Mouse (Mus musculus) T-helper 17 cell (primary cell): Measurements from ENCODE around the gene Tmem41b.

Experiments used
- in situ Hi-C, 2 experiments: fragments of 300-600 bp; cut with MboI, MseI; formaldehyde crosslinking; loops; 1 replicate in 1 of 2; 2 replicates in 1 of 2; pipeline ENCODE4 v1.15.1; 2025; ENCODE audit warnings: high pct_unique_total_duplicates in 2 of 2

The Tmem41b gene

DNA sequence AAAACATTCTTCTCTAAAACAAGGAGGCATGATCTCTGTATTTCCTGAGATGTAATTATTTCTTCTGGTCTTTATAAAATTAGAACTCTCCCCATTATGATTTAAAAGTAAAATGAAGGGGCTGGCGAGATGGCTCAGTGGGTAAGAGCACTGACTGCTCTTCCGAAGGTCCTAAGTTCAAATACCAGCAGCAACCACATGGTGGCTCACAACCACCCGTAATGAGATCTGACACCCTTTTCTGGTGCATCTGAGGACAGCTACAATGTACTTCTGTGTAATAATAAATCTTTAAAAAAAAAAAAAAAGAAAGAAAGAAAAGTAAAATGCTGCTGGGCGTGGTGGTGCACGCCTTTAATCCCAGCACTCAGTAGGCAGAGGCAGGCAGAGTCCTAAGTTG lies 9.6 kb downstream of the Tmem41b start:
- in situ Hi-C loops, result loop anchor here in 1 of 2 experiments (5.0 kb wide), 1 partner anchor 75 kb away; no protein-coding TSS in a partner anchor

GRCm38 (mm10) chr7:109975966-109976715 lies 10.6 kb downstream of the Tmem41b start:
- in situ Hi-C loops, result loop anchor here in 1 of 2 experiments (5.0 kb wide), 1 partner anchor 76 kb away; no protein-coding TSS in a partner anchor

- in situ Hi-C loops, result loop anchor here in 1 of 2 experiments (25.0 kb wide), 1 partner anchor 643 kb away; the partner anchor contains the start of gene Sbf2
These were observed 17.2 kb downstream of the Tmem41b start for GRCm38 (mm10) chr7:109969542-109969941.

DNA sequence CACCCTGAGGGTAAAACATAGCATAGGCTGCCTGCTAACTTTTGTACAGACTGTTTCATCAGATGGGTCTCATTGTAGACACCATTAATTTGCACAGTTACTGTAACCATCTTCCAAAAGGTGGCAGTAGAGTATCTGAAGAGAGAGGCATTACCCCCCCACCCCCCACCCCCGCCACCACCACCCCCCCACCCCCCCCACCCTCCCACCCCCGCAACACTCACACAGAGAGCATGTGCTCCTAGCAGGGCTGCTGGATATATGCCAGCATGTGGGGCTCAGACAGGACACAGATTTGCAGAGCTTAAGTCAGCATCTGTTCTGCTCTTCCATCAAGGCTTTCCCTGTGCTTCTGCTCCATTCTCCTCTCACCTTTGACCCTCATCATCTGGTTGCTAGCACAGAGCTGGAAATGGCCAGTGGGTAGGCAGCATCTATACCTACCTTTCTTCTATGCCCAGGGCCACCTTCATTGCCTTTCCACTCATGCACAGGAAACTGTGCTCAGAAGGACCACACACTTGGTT lies 17.7 kb downstream of the Tmem41b start:
- in situ Hi-C loops, result loop anchor here in 1 of 2 experiments (25.0 kb wide), 1 partner anchor 643 kb away; the partner anchor contains the start of gene Sbf2

DNA sequence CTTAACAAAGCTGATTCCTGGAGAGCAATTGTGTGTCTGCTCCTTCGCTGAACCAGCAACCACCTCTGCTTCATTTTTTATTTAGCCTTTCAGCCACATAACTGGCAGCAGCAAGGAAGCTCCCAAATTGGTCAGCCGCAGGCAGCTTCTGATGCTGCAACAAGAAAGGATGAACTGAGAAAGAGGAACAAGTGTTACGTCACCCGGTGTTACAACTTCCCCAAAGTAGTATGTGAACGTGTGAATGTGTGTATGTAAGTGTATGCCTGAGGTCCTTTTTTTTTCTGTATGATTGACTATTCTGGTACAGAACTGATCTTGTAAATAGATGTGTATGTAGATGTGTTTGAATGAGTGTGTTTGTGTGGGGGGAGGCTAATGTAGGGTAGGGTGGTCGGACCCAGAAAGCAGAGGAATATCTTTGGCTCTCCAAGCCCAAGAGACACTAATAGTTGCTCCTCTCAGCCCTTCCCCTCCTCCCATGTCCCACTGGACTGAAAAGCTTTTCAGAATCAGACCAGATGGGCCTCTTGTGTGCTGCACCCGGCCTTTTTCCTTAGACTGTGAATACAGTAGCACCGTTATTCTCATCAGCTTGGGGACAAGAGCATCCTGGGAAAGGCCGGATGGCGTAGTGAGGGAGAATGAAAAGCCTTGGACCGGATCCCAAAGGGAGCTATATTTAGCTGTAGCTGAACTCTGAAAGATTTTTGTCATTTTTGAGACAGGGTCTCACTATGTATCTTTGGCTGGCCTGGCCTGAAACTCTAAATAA lies 18.7 kb downstream of the Tmem41b start:
- in situ Hi-C loops, result loop anchor here in 1 of 2 experiments (25.0 kb wide), 1 partner anchor 644 kb away; the partner anchor contains the start of gene Sbf2

DNA sequence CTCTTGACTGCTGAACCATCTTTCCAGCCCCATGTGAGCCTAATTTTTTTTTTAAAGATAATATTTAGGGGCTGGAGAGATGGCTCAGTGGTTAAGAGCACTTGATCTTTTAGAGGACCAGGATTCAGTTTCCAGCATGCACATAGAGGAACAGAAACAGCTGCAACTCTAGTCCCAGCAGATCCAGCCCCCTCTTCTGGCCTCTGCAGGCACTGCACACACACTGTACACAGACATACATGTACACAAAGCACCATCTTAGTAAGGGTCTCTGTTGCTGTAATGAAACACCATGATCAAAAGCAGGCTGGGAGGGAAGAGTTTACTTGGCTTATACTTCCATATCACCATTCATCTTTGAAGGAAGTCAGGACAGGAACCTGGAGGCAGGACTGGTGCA lies 21.1 kb downstream of the Tmem41b start:
- in situ Hi-C loops, result loop anchor here in 1 of 2 experiments (25.0 kb wide), 1 partner anchor 647 kb away; the partner anchor contains the start of gene Sbf2

GRCm38 (mm10) chr7:109963707-109964106 lies 23.0 kb downstream of the Tmem41b start:
- in situ Hi-C loops, result loop anchor here in 1 of 2 experiments (25.0 kb wide), 1 partner anchor 649 kb away; the partner anchor contains the start of gene Sbf2

- in situ Hi-C loops, result loop anchor here in 1 of 2 experiments (25.0 kb wide), 1 partner anchor 650 kb away; the partner anchor contains the start of gene Sbf2
These were observed 24.1 kb downstream of the Tmem41b start for GRCm38 (mm10) chr7:109962596-109962995.

GRCm38 (mm10) chr7:109961570-109961969 lies 25.2 kb downstream of the Tmem41b start:
- in situ Hi-C loops, result loop anchor here in 1 of 2 experiments (25.0 kb wide), 1 partner anchor 651 kb away; the partner anchor contains the start of gene Sbf2

DNA sequence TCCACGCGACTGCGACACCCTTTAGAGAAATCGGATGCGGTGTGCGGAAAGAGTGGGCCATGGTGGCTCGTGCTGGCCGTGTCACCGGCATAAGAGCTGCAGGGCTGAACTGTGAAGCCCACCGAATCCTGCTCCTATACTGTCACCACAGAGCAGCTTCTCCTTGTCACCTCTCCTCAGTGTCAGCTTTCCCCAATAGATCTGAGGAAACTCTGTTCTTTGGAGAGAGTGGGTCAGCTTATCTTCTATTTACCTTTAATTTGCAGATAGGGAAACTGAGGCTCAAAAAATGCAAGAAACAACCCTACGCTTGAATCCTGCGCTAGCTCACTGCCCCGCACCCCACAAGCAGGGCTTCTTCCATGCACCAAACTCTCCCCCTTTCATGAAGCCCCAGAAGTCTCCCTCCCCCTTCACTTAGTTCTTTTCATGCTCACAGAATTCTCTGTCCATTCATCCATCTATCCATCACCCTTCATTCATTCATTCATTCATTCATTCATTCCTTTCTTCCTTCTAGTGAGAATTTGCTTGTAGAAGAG lies 26.0 kb downstream of the Tmem41b start:
- in situ Hi-C loops, result loop anchor here in 1 of 2 experiments (25.0 kb wide), 1 partner anchor 652 kb away; the partner anchor contains the start of gene Sbf2

- in situ Hi-C loops, result loop anchor here in 1 of 2 experiments (25.0 kb wide), 1 partner anchor 652 kb away; the partner anchor contains the start of gene Sbf2
These were observed 26.8 kb downstream of the Tmem41b start, which contains the start of gene Dennd5a for GRCm38 (mm10) chr7:109959716-109960612. Gene Dennd5a (minus strand): TSS chr7:109960470.

DNA sequence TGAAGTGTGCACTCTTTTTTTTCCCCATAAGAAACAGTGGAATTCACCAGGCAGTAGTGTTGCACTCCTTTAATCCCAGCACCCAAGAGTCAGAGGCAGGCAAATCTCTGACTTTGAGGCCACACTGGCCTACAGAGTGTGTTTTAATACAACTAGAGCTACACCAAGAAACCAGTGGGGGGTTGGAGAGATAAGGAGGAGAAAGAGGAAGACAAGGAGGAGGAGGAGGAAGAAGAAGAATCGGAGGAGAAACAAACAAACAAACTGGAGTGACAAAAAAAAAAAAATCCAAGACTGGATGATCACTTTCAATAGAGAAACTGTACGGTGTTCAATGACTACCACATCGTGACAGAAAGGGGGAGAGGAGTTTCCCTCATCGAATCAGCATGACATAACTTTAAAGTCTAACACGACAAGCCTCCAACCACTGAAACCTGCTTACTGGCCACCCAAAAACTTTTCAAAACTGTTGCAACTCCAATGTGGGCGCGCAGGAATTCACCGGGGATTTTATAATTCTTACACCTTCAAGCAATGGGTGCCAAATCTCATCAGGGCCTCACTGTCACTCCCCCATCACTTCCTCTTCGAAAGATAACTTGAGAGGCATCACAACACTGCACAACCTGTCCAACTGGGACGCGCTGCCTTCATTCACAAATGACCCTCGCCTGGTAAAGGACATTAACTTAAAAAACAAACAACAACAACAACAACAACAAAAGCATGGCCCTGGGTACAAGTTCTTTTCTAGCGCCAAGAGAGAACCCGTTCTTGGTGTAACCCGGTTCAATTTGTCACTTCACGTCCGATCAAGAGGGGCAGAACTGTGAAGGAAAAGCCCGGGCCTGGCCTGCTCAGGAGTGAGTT lies 27.6 kb downstream of the Tmem41b start:
- in situ Hi-C loops, result loop anchor here in 1 of 2 experiments (25.0 kb wide), 1 partner anchor 653 kb away; the partner anchor contains the start of gene Sbf2

DNA sequence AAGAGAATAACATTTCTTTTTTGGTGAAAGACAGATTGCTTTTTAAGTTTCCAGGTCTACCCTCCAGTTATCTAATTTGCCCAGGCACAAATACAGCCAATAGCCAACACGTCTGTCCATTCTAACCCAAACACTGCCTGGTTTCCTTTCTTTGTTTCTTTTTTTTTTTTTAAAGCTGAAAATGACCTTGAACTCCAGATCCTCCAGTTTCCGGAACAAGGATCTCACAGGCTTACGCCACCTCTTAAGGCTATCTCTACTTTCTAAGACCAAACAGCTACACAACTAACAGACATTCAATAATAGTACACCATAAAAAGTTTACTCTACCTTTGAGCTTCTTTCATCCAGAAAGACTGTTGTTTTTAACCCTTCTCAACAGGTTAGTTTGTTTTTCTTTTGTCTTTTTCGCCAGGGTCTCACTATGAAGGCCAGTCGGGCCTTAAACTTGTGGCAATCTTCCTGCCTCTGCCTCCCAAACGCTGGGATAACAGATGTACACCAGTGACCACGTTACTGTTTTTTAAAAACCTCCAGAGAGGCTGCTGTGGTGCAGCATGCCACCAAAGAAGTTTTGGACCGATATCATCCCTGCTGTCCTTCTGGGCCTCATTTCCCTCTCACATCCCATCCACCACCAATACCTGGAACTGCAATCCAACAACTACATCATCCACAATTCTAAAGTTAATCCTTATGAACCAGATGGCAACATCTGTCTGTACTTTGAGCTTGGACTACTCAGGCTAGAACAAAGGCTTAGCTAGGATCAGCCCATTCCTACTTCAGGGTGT lies 28.5 kb downstream of the Tmem41b start:
- in situ Hi-C loops, result loop anchor here in 1 of 2 experiments (25.0 kb wide), 1 partner anchor 654 kb away; the partner anchor contains the start of gene Sbf2

DNA sequence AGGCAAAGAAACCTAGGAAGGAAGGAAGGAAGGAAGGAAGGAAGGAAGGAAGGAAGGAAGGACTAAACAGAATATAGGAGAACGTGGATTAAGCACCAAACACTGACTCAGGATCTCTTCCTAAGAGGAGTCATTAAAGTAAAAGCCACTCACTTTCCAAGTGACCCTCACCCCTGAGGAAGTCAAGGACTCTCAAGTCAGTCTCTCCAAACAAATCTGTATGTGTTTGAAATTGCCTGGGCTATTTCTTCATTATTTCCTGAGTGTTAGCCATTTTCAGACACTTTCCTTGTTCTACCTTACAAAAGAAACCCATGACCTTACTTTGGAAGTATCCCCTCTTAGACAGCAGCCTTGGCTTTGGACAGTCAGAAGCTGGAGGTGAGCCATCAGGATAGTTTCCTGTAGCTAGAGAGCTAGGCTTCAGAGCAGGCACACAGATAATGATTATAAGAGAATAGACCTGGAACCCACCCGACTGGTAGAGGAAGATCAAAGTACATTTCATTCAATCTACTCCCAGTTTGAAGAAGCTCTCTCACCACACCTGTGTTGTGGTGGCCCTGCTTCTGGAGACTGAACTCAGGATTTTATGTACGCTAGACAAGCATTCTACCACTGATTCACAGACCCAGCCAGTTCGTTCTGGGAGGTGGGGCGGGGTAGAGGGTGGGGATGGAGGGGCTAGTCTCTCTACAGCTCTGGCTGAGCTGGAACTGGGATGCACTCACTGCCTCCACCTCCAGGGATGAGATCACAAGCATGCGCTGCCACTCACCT lies 31.9 kb downstream of the Tmem41b start:
- in situ Hi-C loops, result loop anchor here in 1 of 2 experiments (25.0 kb wide), 1 partner anchor 657 kb away; the partner anchor contains the start of gene Sbf2

DNA sequence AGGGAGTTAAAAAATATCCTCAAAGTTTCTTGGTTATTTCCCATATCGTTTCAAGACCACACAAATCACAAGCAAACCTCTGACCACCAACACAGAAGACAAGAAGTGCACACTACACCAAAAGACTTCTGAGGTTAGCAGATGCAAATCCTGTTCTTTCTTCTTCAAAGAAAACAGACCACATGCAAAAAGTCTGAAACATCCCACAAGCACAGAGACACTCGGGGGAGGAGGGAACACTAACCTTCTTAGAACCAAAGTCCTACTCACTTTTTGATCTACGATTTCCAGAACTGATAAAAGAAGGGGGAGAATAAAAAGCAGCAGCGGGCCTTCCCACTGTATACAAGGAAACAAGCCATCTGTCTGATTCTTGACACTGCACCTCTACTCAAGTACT lies 35.4 kb downstream of the Tmem41b start:
- in situ Hi-C loops, result loop anchor here in 1 of 2 experiments (25.0 kb wide), 1 partner anchor 661 kb away; the partner anchor contains the start of gene Sbf2

GRCm38 (mm10) chr7:109944421-109945034 lies 42.2 kb downstream of the Tmem41b start:
- in situ Hi-C loops, result no loop called here
